Mouse (Mus musculus): ENCODE results near the gene Ptges2.

DNA sequence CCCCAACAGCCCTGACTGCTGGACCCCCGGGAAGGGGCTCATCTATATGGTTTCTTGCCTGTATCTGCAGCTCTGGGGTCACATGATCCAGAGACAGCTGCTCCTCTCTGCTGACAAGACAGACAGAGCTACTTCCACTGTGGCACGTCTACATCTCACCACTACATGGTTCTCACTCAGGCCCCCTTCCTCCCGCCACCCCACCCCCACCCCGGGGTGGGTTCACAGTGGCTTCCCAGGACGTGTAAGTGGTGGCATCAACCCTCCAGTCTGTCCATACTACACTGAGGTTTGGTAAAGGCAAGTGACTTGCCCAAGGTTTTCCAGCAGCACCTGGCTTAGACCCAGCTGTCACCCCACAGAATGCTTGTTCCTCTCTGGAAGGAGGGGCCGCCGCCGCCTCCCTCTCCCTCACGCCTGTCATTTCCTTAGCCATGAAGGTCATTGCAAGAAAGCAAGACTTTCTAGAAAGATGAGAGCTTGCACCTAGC is 44.2 kb upstream of the Ptges2 start:
- TF ChIP-seq CTCF (IDR thresholded peaks at IDR 0.05; ENCODE audit: control insufficient read depth, insufficient read depth, insufficient replicate concordance, low read depth, low read length) (no peak), POLR2A (IDR thresholded peaks at IDR 0.05; ENCODE audit: control insufficient read depth, low read depth, low read length) (no peak)

Data from testis, adult 2 months (tissue).